Mouse (Mus musculus): ENCODE measurements around the gene Myo5c. TPM values are rescaled to one million over a fixed set of nuclear protein-coding genes. Genes with fewer than 3 reads are reported as not detected.
"Not testable (repeated sequence)": the region's sequence is repeated elsewhere in the genome, so short reads cannot be mapped to it uniquely, and the experiment has no call there.

Myo5c gene
- polyA plus RNA-seq, 1 experiment = 10.3 TPM

DNA sequence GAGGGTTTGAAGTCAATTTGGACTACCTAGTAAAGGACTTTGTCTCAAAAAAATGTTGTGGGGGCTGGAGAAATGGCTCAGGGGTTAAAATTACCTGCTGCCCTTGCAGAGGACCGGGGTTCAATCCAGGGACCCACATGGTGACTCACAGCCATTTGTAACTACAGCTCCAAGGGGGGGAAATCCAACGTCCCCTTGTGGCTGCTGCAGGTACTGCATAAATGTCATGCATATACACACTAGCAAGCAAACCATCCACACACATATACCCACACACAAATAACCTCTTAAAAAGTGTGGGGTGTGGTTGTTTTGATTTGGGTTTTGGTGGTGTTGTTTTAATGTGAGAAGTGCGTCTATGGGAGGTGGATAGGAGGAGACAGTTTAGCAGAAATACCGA, 12.7 kb downstream of the Myo5c start:
- no peak for DNase-seq (ENCODE audit: low spot score)

DNA sequence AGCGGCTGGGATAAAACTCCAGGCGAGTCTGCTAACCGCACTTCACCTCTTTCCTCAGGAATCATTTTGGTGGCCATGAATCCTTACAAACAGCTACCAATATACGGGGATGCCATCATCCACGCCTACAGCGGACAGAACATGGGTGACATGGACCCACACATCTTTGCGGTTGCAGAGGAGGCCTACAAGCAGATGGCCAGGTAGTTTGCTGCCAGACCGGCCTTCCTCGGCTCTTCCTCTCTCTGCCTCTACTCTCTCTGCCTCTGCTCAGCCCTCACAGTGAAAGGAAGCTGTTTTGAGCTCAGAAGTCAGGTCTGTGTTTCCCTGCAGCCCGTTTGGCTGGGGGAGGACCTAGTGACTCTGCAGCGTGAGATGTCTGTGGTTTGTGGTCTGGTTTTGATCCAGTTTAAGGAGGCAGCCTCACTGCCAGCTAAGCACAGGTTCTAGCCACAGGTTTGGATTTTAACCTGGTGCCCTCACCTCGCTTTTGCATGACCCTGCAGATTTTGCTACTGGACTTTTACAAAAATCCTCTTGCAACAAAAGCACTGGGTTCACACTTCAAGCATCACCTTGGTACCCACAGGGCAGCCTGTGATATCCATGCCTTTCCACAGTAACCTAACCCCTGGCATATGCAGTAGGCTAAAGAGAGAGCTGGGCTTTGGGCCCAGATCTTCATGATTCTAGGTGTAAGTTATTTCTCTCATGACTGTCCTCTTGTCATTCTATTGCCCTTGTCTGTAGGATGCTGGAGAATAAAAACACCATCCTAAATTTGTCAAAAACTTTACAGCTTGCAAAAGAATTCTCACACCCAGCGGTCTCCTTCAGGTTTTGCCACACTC, 14.5 kb downstream of the Myo5c start:
- DNase-seq (ENCODE audit: low spot score) = no peak

DNA sequence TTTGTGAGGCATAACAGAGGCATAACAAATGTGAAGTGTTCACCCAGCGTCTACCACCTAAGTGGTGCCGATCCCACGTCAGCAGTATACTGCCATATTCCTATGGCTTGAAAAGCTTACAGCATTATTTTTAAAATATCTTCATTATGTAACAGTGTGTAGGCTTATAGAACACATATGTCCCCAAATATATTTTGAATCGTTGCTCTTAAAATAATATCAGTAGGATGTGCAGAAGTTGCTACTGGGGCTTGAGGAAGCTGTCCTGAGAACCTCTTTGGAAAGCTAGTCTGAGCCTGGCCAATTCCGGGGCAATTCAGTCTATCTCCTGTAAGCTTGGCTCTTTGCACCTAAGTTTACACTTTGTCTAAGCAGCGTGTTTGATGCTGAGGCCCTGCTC, 16.1 kb downstream of the Myo5c start:
- no peak for DNase-seq (ENCODE audit: low spot score)

DNA sequence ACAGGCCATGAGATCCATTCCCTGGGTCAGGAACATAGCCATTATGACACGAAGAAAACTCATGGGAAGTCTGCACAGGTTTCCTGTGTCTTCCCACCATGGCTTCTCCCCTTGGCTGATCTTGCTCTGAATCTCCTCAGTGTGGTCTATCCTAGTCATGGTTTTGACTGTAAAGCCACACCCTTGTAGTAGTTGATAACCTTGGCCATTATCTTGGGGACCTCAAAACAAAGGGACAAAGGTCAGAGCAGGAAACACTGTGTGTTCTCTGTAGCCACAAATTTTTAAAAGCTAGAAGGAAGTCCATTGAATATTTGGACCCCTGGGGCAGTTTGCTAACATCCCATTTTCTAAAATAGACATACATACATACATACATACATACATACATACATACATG, 16.5 kb downstream of the Myo5c start:
- DNase-seq (ENCODE audit: low spot score) = no peak

DNA sequence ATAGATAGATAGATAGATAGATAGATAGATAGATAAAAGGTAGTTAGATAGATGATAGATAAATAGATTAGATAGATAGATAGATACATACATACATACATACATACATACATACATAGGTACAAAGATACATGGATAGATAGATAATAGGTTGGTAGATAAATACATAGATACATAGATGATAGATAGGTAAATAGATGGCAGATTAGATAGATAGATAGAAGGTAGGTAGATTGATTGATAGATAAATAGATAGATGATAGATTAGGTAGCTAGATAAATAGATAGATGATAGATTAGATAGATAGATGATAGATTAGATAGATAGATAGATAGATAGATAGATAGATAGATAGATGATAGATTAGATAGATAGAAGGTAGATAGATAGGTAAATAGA, 17.1 kb downstream of the Myo5c start:
- DNase-seq (ENCODE audit: low spot score) = no peak

DNA sequence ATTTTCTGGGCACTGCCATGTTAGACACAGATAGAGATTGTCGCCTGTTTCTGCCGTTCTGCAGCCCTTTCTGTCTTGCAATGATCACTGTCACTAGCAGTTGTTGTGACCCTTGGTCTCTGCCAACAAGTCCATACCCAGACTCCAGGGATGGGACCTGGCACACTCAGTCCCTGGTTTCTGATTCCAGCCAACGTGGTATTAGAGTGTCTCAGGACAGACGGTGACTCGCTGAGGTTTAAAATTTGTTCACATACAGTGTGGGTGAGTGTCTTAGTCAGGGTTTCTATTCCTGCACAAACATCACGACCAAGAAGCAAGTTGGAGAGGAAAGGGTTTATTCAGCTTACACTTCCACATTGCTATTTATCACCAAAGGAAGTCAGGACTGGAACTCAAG, 21.3 kb downstream of the Myo5c start:
- DNase-seq (ENCODE audit: low spot score) = not testable (repeated sequence)

DNA sequence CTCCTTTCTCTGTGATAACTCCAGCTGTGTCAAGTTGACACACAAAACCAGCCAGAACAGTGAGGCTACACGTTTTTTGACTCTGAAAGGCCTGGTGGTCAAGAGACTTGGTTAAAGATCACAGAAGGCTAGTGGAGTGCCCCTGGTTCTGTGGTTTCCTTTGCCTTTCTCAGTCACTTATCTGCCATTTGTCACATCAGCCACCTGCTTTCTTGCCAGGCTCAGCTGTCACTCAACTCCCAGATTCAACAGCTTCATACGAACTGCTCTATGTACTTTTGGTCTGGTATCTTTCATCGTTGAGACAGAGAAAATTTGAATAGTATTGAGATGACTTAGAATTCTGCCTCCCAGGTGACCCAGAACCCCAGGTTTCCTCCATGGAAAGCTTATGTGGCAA, 21.9 kb downstream of the Myo5c start:
- no peak for DNase-seq (ENCODE audit: low spot score)

DNA sequence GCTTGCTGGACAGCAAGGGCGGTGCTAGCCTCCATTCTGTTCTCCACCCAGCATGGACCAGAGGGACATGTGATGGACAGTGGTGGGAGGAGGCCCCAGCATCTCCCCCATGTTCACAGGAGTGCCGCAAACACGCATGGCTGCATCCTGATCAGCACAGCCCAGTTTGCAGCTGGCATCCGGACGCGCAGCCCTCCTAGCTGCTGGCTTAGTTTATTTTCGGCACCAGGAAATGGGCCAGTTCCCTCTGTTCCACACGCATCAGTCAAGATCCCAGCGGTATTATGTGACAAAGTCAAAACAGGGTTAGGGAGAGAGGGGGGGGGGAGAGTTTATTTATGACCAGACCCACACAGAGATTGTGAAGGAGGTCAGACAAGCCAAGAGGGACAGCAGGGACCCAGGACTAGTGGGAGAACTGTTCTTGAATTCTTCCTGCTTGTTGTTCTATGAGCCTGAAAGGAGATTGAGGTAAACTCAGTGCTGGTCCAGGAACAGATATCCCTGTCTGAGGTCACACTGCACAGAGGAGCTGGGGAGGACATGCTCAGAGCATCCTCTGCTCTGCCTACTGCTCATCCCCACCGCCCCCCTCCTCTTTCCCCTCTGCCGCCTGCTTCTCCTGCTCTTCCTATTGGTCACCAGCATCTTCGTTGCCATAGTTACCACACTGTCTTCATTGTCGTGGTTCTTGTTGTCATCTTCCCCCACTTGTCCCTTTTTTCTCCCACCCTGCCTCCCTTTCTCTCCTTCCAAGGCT, 22.6 kb downstream of the Myo5c start:
- no peak for DNase-seq (ENCODE audit: low spot score)

DNA sequence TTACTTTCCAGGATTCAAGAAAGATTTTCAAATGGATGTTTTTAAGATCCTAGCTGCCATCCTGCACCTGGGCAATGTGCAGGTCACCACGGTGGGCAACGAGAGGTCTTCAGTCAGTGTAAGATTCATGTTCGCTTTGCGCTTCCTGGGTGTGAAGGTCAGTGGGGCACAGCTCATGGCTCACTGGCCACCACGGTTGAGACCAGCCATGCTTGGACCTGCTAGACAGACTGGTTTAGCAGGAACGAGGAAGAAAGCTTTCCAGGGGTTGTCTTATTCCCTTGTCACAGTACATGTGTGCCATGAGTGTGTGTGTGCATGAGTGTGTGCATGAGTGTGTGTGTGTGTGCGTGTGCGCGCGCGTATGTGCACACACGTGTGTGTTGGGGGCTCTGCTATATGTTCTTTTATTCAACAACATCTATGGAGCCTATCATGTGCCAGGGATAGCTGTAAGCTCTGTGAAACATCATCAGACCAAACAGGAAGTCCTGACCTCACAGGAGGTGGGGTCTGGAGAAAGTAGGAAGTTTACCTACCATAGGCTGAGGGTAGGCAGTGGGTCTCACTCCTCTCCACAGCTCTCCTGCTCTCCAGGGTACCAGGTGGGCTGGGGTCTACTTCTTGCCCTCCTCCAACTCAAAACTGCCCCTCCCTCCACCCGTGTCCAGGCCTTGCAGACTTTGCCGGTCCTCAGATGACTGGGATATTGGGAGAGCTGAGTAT, 24.2 kb downstream of the Myo5c start:
- DNase-seq (ENCODE audit: low spot score) = no peak

DNA sequence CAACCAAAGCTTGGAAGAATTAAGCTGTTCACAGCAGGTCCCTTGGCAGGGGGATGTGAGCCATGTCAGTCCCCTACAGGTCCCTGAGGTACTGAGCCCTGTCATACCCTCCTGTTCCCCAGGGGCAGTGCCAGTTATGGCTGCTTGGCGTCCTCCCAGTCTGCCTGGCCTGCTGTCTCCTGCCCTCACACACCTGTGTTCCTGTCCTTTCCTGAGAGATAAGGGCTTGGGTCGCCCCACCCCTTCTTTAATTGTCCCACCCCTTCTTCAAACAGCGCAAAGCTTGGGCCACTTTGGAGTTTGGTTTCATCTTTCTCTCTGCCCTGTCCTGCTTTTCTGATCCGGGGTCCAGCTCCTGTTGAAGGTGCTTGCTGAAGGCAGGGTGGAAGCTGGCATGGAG, 27.0 kb downstream of the Myo5c start:
- DNase-seq (ENCODE audit: low spot score) = no peak

DNA sequence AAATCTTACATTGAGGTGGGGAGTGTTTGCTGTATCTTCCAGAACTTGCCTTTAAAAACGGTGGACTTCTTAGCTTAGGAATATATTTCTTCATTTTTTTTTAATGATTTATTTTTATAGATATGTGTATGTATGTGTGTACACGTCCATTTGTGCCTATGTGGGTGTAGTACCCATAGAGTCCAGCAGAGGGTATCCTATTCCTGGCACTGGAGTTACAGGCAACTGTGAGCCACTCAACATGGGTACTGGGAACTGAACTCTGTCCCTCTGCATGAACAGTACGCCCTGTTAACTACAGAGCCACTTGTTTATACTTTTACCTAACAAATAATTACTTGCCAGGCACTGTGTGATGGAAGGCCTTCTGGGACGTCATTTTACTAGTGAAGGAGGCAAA, 27.8 kb downstream of the Myo5c start:
- no peak for DNase-seq (ENCODE audit: low spot score)

DNA sequence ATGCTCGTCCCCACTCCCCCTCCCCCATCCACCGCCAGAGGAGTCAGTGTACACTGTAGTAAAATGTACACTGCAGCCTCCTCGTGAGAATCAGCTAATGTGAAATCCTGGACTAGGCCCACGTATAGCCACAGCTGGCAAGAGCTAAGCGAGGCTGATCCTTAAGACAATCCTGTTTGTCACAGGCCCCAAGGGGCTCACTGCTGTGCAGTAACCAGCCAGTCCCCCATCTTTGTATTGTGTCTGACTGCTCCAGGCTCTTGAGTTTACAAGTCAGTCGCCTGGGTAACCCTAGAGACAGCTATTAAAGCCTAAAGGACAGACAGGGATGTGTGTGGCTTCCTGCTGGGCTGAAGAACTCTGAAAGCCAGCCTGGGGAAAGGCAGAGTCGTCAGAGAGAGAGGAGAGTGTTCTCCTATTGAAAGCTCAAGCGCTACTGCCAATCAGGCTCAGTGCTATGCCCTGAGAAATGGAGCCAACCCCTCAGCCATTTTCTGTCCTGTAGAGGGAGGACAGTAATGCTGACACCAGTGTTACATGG, 29.6 kb downstream of the Myo5c start:
- no peak for DNase-seq (ENCODE audit: low spot score)

DNA sequence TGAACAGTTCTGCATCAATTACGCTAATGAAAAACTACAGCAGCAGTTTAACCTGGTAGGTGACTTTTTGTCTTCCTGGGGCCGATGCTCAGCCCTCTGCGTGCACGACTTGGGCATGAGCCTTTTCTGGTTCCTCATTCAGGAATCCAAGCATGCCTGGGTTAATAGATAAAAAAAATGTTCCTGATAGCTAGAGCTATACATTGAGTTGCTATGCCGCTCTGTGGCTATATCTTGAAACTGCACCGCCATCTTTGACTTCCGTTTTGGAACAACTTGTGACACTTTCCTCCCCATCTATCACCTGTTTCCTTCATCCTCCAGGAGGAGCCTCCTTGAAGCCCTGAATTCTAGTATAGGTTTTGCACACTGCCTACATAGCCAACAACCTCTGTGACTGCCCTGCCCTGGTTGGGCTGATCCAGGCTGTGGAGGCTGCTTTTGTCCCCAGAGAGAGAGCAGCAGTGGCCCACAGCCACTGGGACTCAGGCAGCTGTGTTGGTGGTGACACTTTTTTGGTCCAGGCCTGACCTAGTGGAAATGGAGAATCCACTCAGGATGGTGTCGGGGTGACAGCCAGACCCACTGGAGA, 30.5 kb downstream of the Myo5c start:
- no peak for DNase-seq (ENCODE audit: low spot score)

DNA sequence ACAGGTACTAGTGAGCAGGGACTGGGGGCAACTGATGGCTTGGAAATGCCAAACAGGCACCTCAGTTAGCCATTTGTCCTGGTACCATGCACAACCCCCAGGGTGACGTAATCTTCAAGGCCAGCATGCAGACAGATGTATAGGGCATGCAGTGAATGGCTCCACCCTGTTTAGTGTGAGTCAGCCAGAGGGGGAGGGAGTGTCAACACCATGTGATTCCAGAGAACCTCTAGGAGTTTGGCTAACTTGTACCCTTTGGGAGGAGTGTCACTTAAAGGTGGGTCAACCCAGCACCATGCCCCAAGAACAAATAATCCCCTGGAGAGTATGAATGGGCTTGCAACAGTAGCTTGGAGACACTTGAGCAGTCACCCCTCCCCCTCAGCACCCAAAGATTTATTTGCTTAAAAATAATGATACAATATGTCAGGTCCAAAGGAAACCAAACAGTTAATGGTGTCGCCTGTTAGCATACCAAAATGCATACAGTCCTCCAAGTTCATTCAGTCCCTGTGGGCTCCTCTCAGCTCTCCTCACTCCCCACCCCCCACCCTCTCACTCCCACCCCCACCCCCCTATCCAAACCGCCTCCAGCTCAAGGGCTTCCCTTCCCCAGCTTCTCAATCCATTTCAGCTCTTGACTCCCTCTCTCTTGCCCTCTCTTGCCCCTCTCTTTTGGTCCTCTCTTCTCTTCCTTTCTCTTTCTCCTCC, 32.3 kb downstream of the Myo5c start:
- no peak for DNase-seq (ENCODE audit: low spot score)

DNA sequence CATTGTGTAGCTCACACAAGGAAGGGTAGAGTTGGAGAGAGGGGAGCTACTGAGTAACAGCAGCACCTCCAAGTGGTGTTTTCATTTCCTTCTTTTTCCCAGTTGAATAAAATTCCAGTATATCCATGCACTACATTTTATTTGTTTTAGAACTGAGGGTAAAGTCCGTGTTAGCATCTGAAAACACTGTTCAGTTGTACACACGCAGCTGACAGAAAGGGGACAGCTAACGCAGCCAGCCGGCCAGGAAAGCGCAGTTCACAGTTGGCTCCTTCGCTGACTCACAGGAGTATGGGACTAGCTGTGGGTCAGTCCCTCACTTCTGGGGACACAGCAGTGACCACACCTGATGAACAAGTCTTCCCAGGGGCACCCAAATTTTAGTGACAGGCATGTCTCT, 35.3 kb downstream of the Myo5c start:
- DNase-seq (ENCODE audit: low spot score) = no peak

DNA sequence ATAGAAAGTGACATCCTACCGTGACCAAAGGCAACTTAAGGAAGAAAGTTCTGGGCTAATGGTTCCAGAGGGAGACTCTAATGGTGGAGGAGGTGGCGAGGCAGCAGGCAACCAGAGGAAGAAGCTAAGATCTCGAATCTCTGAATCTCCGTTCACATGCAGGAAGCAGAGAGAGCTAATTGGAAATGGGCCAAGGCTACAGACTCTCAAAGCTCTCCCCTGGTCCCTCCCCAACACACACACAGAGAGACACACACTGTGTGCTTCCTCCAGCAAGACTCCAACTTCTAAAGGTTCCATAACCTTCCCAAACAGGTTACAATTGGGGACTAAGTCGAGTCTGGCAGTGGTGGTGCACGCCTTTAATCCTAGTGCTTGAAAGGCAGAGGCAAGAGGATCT, 38.6 kb downstream of the Myo5c start:
- no peak for DNase-seq (ENCODE audit: low spot score)

DNA sequence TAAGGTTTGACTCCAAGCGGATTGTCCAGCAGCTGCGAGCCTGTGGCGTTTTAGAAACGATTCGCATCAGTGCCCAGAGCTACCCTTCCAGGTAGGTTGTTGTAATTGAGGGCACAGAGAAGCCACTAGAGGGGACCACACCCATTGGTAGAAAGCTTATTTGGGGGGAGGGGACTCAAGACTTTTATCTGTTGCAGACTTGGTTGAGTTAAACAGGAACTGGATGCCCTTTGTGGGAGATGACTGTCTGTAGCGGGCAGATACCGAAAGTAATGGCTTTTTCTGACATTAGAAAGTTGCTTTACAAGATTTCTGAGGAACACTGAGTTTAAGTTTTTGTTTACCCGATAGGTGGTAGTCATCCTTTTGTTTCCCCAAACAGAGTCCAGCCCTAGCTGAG, 39.7 kb downstream of the Myo5c start:
- no peak for DNase-seq (ENCODE audit: low spot score)

DNA sequence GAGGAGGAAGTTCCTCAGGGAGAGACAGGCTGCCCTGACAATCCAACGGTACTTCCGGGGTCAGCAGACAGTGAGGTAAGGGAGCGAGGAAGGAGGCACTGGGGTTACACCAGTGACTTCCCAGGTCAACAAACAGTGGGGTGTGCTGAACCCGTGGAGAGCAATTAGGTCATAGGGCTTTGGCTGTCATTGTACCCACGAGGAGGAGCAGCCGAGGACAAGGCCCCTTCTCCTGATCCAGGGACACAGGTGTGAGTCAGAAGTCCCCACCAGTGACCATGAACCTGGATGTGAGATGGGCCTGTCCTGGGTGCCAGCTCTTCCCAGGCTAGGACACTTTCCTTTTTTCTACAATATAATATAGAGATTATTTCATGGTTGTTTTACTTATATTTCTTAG, 41.8 kb downstream of the Myo5c start:
- no peak for DNase-seq (ENCODE audit: low spot score)

DNA sequence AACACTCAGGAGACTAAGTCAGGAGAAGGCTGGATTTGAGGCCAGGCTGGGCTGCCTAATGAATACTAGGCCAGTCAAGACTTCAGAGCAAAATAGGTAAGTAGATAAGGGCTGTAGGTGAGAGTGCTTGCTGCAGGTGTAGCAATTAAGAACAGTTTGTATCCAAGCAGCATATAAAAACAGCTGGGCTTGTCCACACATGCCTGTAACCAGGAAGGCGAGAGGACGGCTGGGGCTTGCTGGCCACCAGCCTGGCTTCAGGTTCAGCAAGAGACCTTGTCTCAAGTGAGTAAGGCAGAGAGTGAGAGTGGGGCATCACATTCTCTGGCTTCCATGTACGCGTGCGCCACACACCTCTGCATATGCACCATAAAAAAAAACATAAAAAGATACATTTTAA, 42.7 kb downstream of the Myo5c start:
- no peak for DNase-seq (ENCODE audit: low spot score)

DNA sequence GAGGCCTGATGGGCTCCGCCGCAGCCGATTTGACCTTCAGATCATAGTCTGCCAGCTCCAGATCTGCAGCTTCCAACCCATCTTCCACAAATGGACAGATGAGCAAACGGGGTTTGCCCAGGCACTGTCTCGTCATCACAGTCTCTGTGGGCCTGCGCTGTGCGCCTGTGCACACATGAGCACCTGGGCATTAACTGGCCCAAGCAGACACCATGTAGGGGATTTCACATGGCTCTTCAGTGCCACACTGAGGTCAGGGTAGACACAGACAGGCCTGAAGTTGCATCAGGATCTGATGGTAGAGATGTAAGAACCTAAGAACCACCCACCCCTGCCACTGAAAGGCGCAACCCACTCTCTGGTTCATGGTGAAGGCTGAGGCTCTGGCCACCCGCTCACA, 43.2 kb downstream of the Myo5c start:
- DNase-seq (ENCODE audit: low spot score) = no peak

DNA sequence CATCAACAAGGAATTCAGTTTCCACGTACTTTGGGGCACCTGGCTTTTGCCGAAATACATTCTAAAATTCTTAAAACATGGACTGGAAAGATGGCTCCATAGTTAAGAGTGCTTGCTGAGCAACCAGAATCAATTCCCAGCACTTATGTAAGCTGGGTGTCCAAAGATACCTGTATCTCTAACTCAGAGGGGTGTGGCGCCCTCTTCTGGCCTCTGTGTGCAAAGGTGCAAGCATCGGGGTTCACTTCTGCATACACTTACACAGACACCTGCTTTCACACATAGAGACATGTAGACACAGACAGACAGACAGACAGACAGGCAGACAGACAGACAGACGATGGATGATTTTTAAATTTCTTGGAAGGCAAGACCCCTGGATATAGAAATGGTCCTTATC, 49.0 kb downstream of the Myo5c start:
- DNase-seq (ENCODE audit: low spot score) = no peak

All from urinary bladder, adult 2 months (tissue).